Mouse (Mus musculus): Measurements from ENCODE around the gene Lrrn1. TPM values are rescaled to one million over a fixed set of nuclear protein-coding genes. Genes with fewer than 3 reads are reported as not detected.

The Lrrn1 gene
- 3.9 and 4.0 TPM in 2 replicates for polyA plus RNA-seq (2015; fragmentation: Nextera tagmentation; extraction: Ambion mirVana)

GRCm38 (mm10) chr6:107528877-107529864, at the start of gene Lrrn1:
Gene Lrrn1, plus strand, starts transcription at chr6:107529768.
- peak within 1 kb of the TSS; percentile 60 for H3K4me3 ChIP-seq (replicated peaks)
- peak within 1 kb of the TSS; percentile 48 for H3K9ac ChIP-seq
- peak; percentile 93 for ATAC-seq
- no peaks in the 10 kb centered on the region for H3K9me3 ChIP-seq
- no peaks in the 10 kb centered on the region for H3K36me3 ChIP-seq
- peak within 1 kb of the TSS; percentile 99 for H3K4me2 ChIP-seq (replicated peaks)
- H3K4me1 ChIP-seq (replicated peaks): peaks cover 10% of the 10 kb centered on the region
- H3K27me3 ChIP-seq (replicated peaks): peaks cover 22% of the 10 kb centered on the region; the same call in 1 of the 2 replicates
- no peak within 1 kb of the TSS for H3K27ac ChIP-seq
- 5% methylated on average over 36 of the region's 43 CpGs for WGBS

- no peak overlapping the region for H3K4me3 ChIP-seq (replicated peaks)
- 30% methylated on average over 1 of the region's 1 CpGs for WGBS
- ATAC-seq: no peak
Observed at GRCm38 (mm10) chr6:107494491-107494890, 35.1 kb upstream of the Lrrn1 start.

DNA sequence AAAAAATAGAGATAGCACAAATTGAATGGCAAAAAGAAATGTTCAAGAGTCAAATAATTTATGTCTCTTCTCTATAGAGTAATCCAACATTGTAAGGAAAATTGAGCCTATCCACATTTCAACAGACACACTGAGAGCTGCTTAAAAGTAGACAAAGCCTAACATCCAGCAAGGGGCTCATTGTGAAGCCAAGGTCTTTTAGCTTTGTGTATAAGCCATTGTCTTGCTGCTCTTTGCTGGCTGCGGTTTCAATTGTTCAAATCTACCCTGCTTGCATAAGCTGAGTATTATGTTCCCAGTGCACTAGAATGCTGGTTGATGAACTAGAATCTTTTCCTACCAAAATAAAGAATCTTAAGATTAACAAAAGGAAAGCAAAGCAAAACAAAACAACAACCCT, 33.7 kb upstream of the Lrrn1 start:
- no peak overlapping the region for H3K4me2 ChIP-seq (replicated peaks)
- 70% methylated on average over 1 of the region's 1 CpGs for WGBS
- H3K9me3 ChIP-seq: no peaks in the 10 kb centered on the region
- no peak for ATAC-seq
- no peak overlapping the region for H3K9ac ChIP-seq
- H3K4me1 ChIP-seq (replicated peaks): no peaks in the 10 kb centered on the region
- no peaks in the 10 kb centered on the region for H3K36me3 ChIP-seq
- H3K27ac ChIP-seq: no peak overlapping the region
- no peak overlapping the region for H3K4me3 ChIP-seq (replicated peaks)
- no peaks in the 10 kb centered on the region for H3K27me3 ChIP-seq (replicated peaks)

More at GRCm38 (mm10) chr6:107494491-107494890, 35.1 kb upstream of the Lrrn1 start:
- Histone ChIP-seq H3K9me3 (no peaks in the 10 kb centered on the region), H3K9ac (no peak overlapping the region), H3K4me2 (replicated peaks) (no peak overlapping the region), H3K27me3 (replicated peaks) (no peaks in the 10 kb centered on the region), H3K4me1 (replicated peaks) (no peaks in the 10 kb centered on the region), H3K36me3 (no peaks in the 10 kb centered on the region), H3K27ac (no peak overlapping the region)

DNA sequence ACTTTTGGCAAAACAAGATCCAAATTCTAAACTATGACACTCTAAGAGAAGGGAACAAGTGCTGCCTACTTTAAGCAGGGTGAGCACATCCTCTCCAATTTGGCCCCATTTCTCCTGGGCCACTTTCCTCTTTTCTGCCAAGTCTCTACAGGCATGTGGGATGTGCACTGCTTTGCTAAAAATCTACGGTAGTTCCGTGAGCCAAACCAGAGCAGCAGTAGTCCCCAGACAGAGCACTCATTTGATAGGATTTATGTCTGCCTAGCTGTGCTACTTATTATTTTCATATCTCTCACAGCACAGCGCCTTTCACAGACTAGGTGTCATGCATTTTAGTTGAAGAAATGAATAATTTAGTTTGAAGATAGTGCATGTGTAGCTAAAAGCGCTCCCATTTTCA, 15.9 kb upstream of the Lrrn1 start:
- Histone ChIP-seq H3K9me3 (no peaks in the 10 kb centered on the region), H3K4me1 (replicated peaks) (no peaks in the 10 kb centered on the region), H3K27ac (no peak overlapping the region), H3K36me3 (no peaks in the 10 kb centered on the region), H3K9ac (no peak overlapping the region), H3K4me2 (replicated peaks) (no peak overlapping the region), H3K27me3 (replicated peaks) (no peaks in the 10 kb centered on the region), H3K4me3 (replicated peaks) (no peak overlapping the region)
- 76% methylated on average over 4 of the region's 4 CpGs for WGBS
- ATAC-seq: no peak

DNA sequence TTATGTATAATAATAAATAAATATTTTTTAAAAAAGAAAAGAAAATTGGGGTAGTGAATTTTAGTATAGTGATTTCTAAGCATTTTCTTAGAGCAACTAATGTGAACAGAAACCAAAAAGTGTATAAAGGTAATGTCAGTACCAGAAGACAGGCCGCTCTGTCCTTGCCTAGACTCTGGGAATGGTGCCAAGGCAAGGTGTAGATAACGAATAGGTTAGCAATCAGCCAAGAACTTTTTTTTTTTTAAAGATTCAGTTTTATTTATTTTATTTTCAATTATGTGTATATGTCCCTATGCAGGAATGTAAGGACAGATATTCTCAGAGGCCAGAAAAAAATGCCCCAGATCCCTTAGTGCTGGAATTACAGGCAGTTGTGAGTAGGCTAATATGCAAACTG, 5.6 kb upstream of the Lrrn1 start:
- WGBS: 66% methylated on average over 2 of the region's 2 CpGs
- H3K27ac ChIP-seq: no peak overlapping the region
- H3K36me3 ChIP-seq: no peaks in the 10 kb centered on the region
- no peaks in the 10 kb centered on the region for H3K4me1 ChIP-seq (replicated peaks)
- no peaks in the 10 kb centered on the region for H3K9me3 ChIP-seq
- H3K4me3 ChIP-seq (replicated peaks): no peak overlapping the region
- ATAC-seq: 0 out of 2 replicates have a peak, but pooled peaks have one; percentile 45
- H3K27me3 ChIP-seq (replicated peaks): no peaks in the 10 kb centered on the region
- H3K9ac ChIP-seq: no peak overlapping the region
- no peak overlapping the region for H3K4me2 ChIP-seq (replicated peaks)

DNA sequence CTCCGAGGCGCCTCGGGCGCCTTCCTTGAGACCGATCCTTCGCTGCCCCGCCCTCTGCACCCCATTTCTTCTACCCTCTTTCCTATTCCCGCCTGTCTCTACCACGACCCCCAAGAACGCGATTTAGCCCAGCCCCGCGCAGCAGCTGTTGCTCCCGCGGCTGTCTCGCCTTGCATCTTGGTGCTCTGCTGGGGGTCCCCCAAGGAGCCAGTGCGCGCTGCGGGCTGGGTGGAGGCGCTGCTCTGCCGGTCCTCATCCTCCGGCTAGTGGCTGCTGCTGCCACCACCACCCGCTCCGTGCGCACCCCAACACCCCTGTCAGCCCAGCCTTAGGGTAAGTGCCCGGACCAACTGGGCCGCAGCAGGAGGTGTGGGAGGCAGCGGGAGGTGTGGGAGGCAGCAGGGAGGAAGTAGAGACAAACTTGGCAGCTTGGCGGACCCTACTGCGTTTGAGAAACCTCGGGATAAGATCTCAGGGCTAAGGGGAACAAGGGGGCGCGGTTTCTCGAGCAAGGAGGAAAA, 403 bp downstream of the Lrrn1 start:
- Histone ChIP-seq H3K27me3 (replicated peaks) (peaks cover 22% of the 10 kb centered on the region; the same call in 1 of the 2 replicates), H3K36me3 (no peaks in the 10 kb centered on the region), H3K9ac (peak overlapping the region; percentile 48), H3K9me3 (no peaks in the 10 kb centered on the region), H3K4me1 (replicated peaks) (peaks cover 10% of the 10 kb centered on the region), H3K4me2 (replicated peaks) (peak overlapping the region; percentile 99), H3K4me3 (replicated peaks) (peak overlapping the region; percentile 60), H3K27ac (no peak overlapping the region)
- peak; percentile 78 for ATAC-seq
- 0% methylated on average over 34 of the region's 34 CpGs for WGBS

DNA sequence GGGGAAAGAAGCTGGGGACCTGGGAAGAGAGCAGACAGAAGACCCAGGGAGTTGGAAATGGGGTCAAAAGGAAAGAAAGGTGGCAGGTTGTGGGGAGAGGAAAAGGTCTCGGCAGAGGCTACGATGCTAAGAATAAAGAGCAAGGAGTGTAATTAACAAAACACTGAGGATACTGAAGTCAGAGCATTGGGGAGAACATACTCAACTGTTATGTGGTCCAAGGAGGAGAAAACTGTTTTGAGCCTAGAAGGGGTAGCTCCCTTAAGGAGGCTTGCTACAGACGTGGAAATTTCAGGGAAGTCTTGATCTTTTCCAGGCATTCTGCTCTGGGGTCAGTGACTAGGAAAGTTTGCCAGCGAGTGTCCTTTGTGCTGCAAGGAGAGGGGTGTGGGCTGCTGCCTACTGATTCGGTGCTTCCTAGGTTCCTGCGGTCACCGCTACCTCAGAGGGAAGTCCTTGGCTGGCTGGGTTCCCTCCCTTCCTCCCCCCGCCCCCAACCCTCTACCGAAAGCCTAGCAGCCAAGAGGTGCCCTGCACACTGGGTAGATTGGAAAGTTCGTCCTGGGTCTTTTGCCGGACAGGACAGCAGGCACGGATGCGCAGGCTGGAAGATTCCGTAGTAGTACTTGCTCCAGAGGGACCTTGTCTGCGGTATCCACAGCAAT, 1.2 kb downstream of the Lrrn1 start:
- Histone ChIP-seq H3K9me3 (no peaks in the 10 kb centered on the region), H3K4me1 (replicated peaks) (peaks cover 10% of the 10 kb centered on the region), H3K4me3 (replicated peaks) (peak overlapping the region; percentile 60), H3K36me3 (no peaks in the 10 kb centered on the region), H3K27ac (no peak overlapping the region), H3K9ac (no peak overlapping the region), H3K27me3 (replicated peaks) (peaks cover 22% of the 10 kb centered on the region; the same call in 1 of the 2 replicates), H3K4me2 (replicated peaks) (peak overlapping the region; percentile 99)
- no peak for ATAC-seq
- 6% methylated on average over 15 of the region's 15 CpGs for WGBS

DNA sequence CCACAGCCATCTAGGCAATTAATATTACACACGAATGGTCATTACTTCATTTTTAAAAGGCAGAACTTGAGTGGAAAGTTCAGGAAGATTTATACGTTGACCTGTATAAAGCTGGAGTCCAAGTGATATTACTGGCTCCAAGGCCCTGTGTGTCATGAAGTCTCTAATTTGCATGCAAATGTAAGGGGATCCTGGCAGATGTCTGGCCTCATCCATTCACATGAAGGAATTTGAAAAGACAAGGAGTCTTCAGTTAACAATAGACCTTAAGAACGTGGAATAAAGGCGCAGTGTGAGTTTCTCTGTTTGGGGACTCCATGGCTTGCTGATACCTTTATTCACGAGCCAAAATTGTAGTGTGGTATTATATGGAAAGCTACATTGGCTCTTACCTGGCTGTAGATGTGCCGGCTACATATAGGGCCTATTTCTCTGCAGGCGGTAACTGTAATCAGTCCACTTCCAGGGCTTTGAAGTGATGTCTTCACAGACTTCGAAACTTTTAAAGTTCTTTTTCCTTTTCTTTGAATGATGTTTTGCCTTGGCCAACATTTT, 2.0 kb downstream of the Lrrn1 start:
- ATAC-seq: no peak
- no peaks in the 10 kb centered on the region for H3K9me3 ChIP-seq
- H3K4me1 ChIP-seq (replicated peaks): peaks cover 10% of the 10 kb centered on the region
- 66% methylated on average over 8 of the region's 8 CpGs for WGBS
- no peak overlapping the region for H3K9ac ChIP-seq
- no peaks in the 10 kb centered on the region for H3K36me3 ChIP-seq
- H3K27ac ChIP-seq: no peak overlapping the region
- peaks cover 22% of the 10 kb centered on the region; the same call in 1 of the 2 replicates for H3K27me3 ChIP-seq (replicated peaks)
- no peak overlapping the region for H3K4me3 ChIP-seq (replicated peaks)
- no peak overlapping the region for H3K4me2 ChIP-seq (replicated peaks)

DNA sequence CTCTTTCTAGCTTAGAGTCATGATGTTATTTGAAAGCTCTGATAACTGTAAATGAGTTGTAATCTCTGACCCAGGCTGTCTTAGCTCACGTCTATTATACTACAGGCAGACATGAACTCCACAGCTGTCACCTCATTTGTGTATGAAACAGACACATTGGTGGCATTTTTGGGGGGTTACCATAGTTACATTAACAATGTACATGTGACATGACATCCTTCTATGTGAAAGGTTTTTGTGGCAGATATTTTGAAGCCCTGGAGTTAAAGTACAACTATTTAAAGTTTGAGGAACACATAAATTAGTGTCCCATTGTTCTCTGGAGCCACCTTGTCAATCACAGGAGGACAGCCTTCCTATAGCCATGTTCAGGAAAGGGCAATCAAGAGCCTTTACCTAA, 5.0 kb downstream of the Lrrn1 start:
- H3K9me3 ChIP-seq: no peaks in the 10 kb centered on the region
- H3K4me3 ChIP-seq (replicated peaks): no peak overlapping the region
- WGBS: 39% methylated on average over 1 of the region's 1 CpGs
- H3K27me3 ChIP-seq (replicated peaks): peaks cover 22% of the 10 kb centered on the region; the same call in 1 of the 2 replicates
- H3K4me1 ChIP-seq (replicated peaks): peaks cover 10% of the 10 kb centered on the region
- H3K4me2 ChIP-seq (replicated peaks): no peak overlapping the region
- no peak for ATAC-seq
- no peak overlapping the region for H3K27ac ChIP-seq
- no peak overlapping the region for H3K9ac ChIP-seq
- no peaks in the 10 kb centered on the region for H3K36me3 ChIP-seq

- H3K9me3 ChIP-seq: no peaks in the 10 kb centered on the region
- no peak overlapping the region for H3K9ac ChIP-seq
- H3K4me3 ChIP-seq (replicated peaks): no peak overlapping the region
- H3K27me3 ChIP-seq (replicated peaks): peaks cover 7% of the 10 kb centered on the region; the same call in 1 of the 2 replicates
- WGBS: 75% methylated on average over 4 of the region's 4 CpGs
- H3K4me1 ChIP-seq (replicated peaks): no peaks in the 10 kb centered on the region
- ATAC-seq: peak; percentile 78
- H3K36me3 ChIP-seq: no peaks in the 10 kb centered on the region
- no peak overlapping the region for H3K27ac ChIP-seq
- no peak overlapping the region for H3K4me2 ChIP-seq (replicated peaks)
Observed at GRCm38 (mm10) chr6:107536631-107537030, 7.1 kb downstream of the Lrrn1 start.

GRCm38 (mm10) chr6:107541222-107541621, 11.7 kb downstream of the Lrrn1 start:
- Histone ChIP-seq H3K4me1 (replicated peaks) (no peaks in the 10 kb centered on the region), H3K27ac (no peak overlapping the region)

DNA sequence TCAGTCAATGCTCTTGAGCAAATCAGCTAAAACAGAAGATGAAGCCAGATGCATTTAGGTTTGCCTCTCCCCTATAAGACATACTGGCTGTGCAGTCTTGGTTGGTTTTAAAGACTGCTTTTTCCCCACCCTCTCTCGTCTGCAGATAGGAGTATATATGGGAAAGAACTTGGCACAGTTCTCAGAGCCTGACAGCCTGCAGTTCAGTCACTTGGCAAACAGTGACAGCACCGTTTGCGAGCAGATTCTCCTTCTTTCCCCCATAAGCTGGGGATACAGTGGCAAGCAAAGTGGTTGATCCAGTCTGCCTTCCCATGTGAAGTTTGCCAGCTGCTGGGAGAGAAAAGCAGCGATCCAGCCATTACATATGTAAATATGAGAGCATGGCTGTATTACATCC, 12.3 kb downstream of the Lrrn1 start:
- no peak overlapping the region for H3K4me2 ChIP-seq (replicated peaks)

More at GRCm38 (mm10) chr6:107541222-107541621, 11.7 kb downstream of the Lrrn1 start:
- Histone ChIP-seq H3K36me3 (no peaks in the 10 kb centered on the region), H3K9ac (no peak overlapping the region), H3K27me3 (replicated peaks) (no peaks in the 10 kb centered on the region), H3K4me2 (replicated peaks) (no peak overlapping the region), H3K9me3 (no peaks in the 10 kb centered on the region), H3K4me3 (replicated peaks) (no peak overlapping the region)
- ATAC-seq: no peak
- WGBS: 74% methylated on average over 11 of the region's 11 CpGs

More for the DNA sequence above, 12.3 kb downstream of the Lrrn1 start:
- H3K4me1 ChIP-seq (replicated peaks): no peaks in the 10 kb centered on the region
- no peak overlapping the region for H3K9ac ChIP-seq
- no peaks in the 10 kb centered on the region for H3K27me3 ChIP-seq (replicated peaks)
- H3K27ac ChIP-seq: no peak overlapping the region
- ATAC-seq: no peak
- WGBS: 57% methylated on average over 4 of the region's 4 CpGs
- H3K9me3 ChIP-seq: no peaks in the 10 kb centered on the region
- no peak overlapping the region for H3K4me3 ChIP-seq (replicated peaks)
- no peaks in the 10 kb centered on the region for H3K36me3 ChIP-seq

All from intestine, embryonic 15.5 days (tissue).